Mouse (Mus musculus) CD8-positive naive resting alpha-beta T cell, adult 2 months (primary cell): ENCODE results near the gene Camta1.

Experiments used
- DNase-seq, 2 experiments: peaks; one replicate each; pipeline ENCODE4 v3.0.0; 2022; ENCODE audit warnings: low read depth in 2 of 2, low spot score in 2 of 2

The Camta1 gene

GRCm38 (mm10) chr4:151779962-151780459, 81.7 kb downstream of the Camta1 start:
- DNase-seq, result no peak

GRCm38 (mm10) chr4:151778511-151778910, 83.2 kb downstream of the Camta1 start:
- DNase-seq, result no peak

- no peak for DNase-seq
Measured at GRCm38 (mm10) chr4:151777451-151777850, 84.2 kb downstream of the Camta1 start.

- DNase-seq, result no peak
Measured at GRCm38 (mm10) chr4:151775441-151775840, 86.2 kb downstream of the Camta1 start.

- DNase-seq, result no peak
Measured at GRCm38 (mm10) chr4:151773651-151774050, 88.0 kb downstream of the Camta1 start.

GRCm38 (mm10) chr4:151773007-151773406, 88.7 kb downstream of the Camta1 start:
- no peak for DNase-seq

GRCm38 (mm10) chr4:151770697-151771096, 91.0 kb downstream of the Camta1 start:
- no peak for DNase-seq

- DNase-seq, result no peak
Measured at GRCm38 (mm10) chr4:151767786-151768185, 93.9 kb downstream of the Camta1 start.

GRCm38 (mm10) chr4:151767361-151767760, 94.3 kb downstream of the Camta1 start:
- DNase-seq, result no peak

GRCm38 (mm10) chr4:151765376-151765775, 96.3 kb downstream of the Camta1 start:
- no peak for DNase-seq

GRCm38 (mm10) chr4:151763928-151764327, 97.7 kb downstream of the Camta1 start:
- DNase-seq, result no peak

GRCm38 (mm10) chr4:151759095-151759494, 102.6 kb downstream of the Camta1 start:
- DNase-seq, result no peak

- no peak for DNase-seq
Measured at GRCm38 (mm10) chr4:151758337-151758736, 103.3 kb downstream of the Camta1 start.

- no peak for DNase-seq
Measured at GRCm38 (mm10) chr4:151757261-151757660, 104.4 kb downstream of the Camta1 start.

GRCm38 (mm10) chr4:151756400-151756799, 105.3 kb downstream of the Camta1 start:
- DNase-seq, result no peak

GRCm38 (mm10) chr4:151753231-151753630, 108.4 kb downstream of the Camta1 start:
- no peak for DNase-seq

GRCm38 (mm10) chr4:151752551-151752950, 109.1 kb downstream of the Camta1 start:
- no peak for DNase-seq

GRCm38 (mm10) chr4:151751270-151751945, 110.3 kb downstream of the Camta1 start:
- no peak for DNase-seq

- no peak for DNase-seq
Measured at GRCm38 (mm10) chr4:151747723-151748122, 114.0 kb downstream of the Camta1 start.

- DNase-seq, result no peak
Measured at GRCm38 (mm10) chr4:151746002-151746606, 115.6 kb downstream of the Camta1 start.

GRCm38 (mm10) chr4:151741249-151742137, 120.2 kb downstream of the Camta1 start:
- no peak for DNase-seq
